Mouse (Mus musculus) heart, postnatal 4 days (tissue): Measurements from ENCODE around the gene Cd151. TPM values are rescaled to one million over a fixed set of nuclear protein-coding genes. Genes with fewer than 3 reads are reported as not detected.

ENCODE experiments used
- DNase-seq: peaks from one replicate; pipeline ENCODE4 v3.0.0; 2021
- total RNA-seq, 2 experiments: library from RNA; stranded (reverse); gene quantifications; 2 replicates each; pipeline ENCODE4 v1.2.3; 2021

Cd151 gene
- total RNA-seq, 2 experiments from 2014 or later, result 229 to 230 TPM

GRCm38 (mm10) chr7:141475011-141475804 lies 8.0 kb downstream of the Cd151 start, which contains the start of the genes Polr2l and Tspan4:
Gene Polr2l (minus strand): TSS chr7:141475132.
Gene Tspan4 (plus strand): TSS chr7:141475240.
- DNase-seq, result peak; percentile 87

- DNase-seq, result no peak
Measured at GRCm38 (mm10) chr7:141475805-141476158, 8.6 kb downstream of the Cd151 start.

GRCm38 (mm10) chr7:141476226-141476980 lies 9.2 kb downstream of the Cd151 start:
- DNase-seq, result peak; percentile 89

- no peak for DNase-seq
Measured at GRCm38 (mm10) chr7:141476981-141477370, 9.8 kb downstream of the Cd151 start.

GRCm38 (mm10) chr7:141477578-141478269 lies 10.5 kb downstream of the Cd151 start:
- DNase-seq, result no peak

DNA sequence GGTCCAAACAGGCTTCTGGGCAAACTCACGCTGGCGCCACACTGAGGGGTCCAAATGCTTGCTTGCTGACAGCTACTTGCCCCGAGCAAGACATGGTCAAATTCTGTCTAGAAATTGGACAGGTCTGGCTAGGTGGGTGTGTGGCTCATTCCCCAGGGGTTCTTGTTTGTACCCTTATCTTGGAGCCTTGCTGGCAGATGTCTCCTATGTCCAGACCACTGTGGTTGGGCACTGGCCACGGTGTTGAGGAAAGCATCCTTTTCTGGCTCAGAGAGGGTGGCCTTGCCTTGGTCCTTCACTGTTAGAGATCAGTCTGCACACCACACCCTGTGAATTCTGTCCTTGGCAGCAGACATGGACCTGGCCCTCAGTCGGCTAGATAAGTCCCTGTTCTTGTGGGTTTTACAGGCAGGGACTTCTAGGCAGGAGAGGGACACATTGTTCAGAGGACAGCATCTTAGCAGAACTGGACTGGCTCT lies 11.1 kb downstream of the Cd151 start:
- DNase-seq, result no peak

DNA sequence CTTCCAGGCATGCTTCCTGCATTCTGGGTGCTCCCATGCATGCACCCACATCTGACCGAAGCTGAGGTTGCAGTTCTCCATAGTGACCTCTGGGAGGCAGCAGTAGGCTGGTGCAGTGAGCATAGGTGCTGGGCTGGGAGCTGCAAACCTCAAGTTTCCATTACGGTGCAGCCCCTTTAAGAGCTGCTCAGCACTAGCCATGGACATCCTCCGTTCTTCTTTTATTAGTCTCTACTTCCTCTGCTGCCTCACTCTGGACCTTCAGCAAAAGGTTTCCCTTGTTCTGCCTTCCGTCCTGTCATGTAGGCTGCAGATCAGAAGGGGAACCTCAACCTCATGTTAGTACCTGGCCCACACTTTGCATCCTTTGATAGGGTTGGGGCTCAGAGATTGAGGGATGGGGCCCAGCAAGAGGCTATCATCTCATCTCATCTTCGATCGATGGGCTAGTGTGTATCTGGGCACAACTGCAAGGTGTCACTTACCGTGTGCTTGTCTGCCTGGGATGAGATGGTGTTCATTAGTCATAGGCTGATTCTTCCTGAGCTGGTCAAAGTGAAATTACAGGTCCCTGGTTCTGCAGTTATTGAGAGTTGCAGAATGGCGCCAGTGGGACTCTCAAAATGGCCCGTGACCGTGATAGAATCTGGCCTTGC lies 13.8 kb downstream of the Cd151 start:
- peak; percentile 80 for DNase-seq

DNA sequence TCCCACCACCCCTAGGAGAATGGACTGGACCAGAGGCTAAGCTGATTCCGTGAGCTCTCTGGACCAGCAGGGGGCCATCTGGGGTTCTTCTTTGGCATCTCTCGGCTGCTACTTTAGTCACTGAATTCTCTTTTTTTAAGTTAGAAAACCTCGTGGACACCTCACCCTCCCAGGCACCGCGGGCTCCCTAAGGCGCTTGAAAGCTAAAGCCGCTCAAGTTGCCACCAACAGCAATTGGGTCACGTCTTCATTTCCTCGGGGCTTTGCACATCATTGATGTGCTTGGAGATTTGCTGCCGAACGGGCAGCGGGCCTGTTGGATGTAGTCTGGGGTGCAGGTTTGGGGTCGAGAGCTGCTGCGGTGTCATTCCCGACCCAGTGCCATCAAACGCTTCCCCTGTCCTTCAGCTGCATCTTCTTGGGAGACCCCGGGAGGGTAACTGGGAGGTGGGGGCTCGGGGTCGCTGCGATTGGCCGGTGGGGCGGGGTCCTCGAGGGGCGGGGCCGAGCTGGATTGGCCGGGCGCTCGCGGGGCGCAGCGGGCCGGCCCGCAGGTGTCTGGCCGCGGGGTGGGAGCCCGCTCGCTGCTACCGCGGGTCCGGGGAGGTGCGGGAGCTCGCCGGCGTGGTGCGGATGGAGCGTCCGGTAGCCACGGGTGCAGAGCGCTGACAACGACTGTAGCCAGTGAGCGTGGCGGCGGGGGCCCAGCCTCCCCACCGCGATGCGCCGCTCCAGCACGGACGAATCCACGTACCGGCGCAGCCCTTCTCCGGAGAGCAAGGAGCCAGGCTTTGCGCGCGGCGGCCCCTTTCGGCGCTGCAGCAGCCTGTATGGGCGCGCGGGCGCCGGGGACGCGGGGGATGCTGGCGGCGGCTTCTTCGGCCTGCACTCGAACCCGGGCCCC lies 14.6 kb downstream of the Cd151 start:
- peak; percentile 73 for DNase-seq

GRCm38 (mm10) chr7:141482531-141483024 lies 15.4 kb downstream of the Cd151 start:
- no peak for DNase-seq

GRCm38 (mm10) chr7:141483114-141483653 lies 16.0 kb downstream of the Cd151 start:
- no peak for DNase-seq

- DNase-seq, result no peak
Measured at GRCm38 (mm10) chr7:141484186-141485120, 17.3 kb downstream of the Cd151 start.

DNA sequence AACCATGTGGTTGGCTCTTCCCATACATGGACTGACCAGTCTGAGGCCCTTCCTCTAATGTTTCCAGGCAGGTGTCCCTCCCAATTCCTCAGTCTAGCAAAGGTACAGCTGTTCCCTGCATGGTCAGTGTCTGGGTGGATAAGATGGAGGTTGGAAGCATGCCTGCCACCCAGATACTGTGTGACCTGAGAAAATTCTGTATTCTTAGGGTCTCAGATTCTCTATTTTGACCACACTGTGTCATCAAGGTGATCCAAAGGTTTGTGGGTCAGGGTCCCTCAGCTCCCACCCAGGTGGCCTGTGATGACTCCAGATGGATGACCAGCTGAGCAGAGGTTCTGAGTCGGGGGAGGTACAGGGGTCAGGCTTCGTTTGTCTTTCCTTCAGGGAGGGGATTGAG lies 18.0 kb downstream of the Cd151 start:
- no peak for DNase-seq

DNA sequence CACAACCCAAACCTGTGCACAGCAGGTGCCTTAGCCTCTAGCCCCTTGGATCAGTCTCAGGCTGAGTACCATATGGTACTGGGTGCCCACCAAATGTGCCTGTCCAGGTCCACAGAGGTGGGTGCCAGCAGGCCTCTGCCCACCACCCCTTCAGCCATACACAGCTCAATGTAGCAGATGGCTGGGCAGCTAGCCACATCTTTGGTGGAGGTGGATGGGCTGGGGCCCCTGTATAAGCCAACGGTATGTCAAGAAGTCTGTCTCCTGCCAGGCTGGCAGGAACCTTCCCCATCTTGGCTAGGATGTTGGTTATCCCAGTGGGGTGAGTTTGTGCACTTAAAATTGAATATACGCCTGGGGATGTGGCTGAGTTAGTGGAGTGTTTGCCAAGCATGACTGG lies 18.4 kb downstream of the Cd151 start:
- no peak for DNase-seq

DNA sequence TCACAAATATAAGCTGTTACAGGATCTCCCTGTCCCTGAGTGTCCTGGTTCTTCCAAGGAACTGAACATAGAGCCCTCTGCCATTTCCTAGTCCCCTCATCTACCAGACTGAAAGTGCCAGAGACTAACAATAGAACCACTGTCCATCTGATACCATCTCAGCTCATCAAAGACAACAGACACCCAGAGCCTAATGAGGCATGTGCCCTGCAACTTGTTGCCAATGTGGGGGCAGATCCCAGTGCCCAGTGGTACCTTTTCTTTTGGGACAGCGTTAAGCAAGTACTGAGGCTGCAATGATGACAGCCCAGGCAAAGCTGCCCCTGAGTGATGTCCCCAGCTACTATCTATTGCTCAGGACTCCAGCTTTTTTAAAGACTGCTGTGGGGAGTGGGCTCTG lies 19.0 kb downstream of the Cd151 start:
- DNase-seq, result no peak

DNA sequence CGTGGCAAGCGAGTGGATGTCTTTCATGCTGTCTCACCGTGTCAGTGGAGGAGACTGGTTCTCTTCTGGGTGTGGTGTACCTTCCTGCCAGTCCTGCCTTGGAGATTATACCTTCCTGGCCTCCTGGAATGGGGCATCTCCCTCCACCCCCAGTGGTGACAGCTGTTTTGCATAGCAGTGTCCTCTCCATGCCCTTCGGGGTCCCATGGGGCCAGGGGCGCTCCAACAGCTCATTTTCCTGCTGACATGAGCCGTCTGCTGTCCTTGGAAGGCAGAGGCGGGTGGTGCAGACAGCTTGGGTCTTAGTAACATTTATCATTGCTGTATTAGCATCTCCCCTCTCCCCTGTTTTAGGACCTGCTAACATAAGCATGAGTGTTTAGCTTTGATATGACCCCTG lies 19.9 kb downstream of the Cd151 start:
- no peak for DNase-seq

DNA sequence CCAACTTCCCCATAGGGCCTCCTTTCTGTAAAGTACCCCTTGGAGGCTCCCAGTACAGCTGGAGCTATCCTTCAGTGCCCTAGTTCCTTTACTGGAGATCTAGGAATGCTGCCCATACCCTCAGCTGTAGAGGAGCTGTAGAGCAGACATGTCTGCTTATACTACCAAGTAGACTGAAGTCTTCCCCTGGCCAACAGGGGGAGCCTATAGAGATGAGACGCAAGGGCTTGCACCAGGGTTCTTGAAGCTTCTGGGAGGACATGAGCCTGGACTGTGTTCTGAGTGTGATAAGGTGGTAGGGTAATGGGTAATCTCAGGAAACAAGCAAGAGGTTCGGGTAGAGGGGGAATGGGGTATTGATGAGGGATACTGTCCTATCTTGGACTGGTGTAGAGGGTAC lies 24.0 kb downstream of the Cd151 start:
- DNase-seq, result no peak

DNA sequence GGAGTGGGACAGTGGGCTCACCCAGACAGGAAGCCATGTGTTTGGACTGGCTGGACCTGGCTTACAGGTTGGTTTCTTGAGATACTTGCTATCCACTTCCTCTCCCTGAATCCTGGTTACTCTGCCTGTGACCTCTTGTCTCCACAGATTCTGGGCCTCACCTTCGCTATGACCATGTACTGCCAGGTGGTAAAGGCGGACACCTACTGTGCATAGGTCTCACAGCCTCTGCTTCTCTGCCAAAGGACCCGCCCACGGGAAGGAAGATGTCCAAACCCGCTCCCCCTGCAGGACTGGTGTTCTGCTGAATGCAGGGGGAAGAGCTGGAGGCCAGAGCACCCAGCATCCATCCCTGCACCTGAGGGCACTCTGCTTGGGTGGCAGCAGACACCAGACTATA lies 25.5 kb downstream of the Cd151 start:
- DNase-seq, result no peak

GRCm38 (mm10) chr7:141493729-141494128 lies 26.5 kb downstream of the Cd151 start:
- no peak for DNase-seq

- no peak for DNase-seq
Measured at GRCm38 (mm10) chr7:141495379-141495778, 28.2 kb downstream of the Cd151 start.

DNA sequence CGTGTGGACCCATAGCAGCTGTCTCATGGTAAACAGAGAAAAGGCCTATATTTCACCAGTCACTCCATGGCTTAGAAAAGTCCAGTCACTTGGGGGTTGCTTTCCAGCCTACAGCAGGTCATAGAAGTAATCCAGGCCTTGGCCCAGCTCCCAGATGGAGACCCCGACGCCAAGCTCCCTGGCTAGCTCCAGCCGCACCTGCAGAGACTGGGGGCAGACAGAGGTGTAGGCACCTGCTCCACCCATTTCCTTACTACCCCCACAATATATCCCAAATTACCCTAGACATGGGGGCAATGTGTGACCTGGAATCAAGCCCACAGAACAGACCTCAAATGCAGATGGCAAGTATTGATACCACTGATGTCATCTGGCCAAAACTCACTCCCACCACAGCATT lies 28.7 kb downstream of the Cd151 start:
- DNase-seq, result no peak
